Mouse (Mus musculus): ENCODE data around the gene Samd4. TPM values are rescaled to one million over a fixed set of nuclear protein-coding genes. Genes with fewer than 3 reads are reported as not detected.

Gene Samd4
- total and polyA plus RNA-seq, 2 experiments = 1.6 TPM

- Histone ChIP-seq H3K9ac (ENCODE audit: low read depth, low read length) (no peak overlapping the region), H3K4me3 (ENCODE audit: insufficient read depth, low read depth, low read length) (no peak overlapping the region), H3K4me1 (ENCODE audit: control insufficient read depth, insufficient read depth, low read length) (peaks cover 2% of the 10 kb centered on the region), H3K27ac (replicated peaks; ENCODE audit: insufficient read depth, low read depth, low read length) (no peak overlapping the region), H3K27me3 (ENCODE audit: control insufficient read depth, insufficient read depth, low read length) (no peaks in the 10 kb centered on the region), H3K79me2 (ENCODE audit: control insufficient read depth, insufficient read depth, low read length) (no peaks in the 10 kb centered on the region), H3K36me3 (ENCODE audit: control insufficient read depth, insufficient read depth, low read length) (no peaks in the 10 kb centered on the region)
- TF ChIP-seq POLR2A (IDR thresholded peaks at IDR 0.05; ENCODE audit: extremely low read depth, insufficient read depth, low read length) (no peak), CTCF (IDR thresholded peaks at IDR 0.05; ENCODE audit: low read depth, low read length) (no peak)
- DNase-seq (ENCODE audit: extremely low read depth, low read depth, low spot score) = no peak
- WGBS = 88% methylated on average over 18 of the region's 18 CpGs
These were observed 128.8 kb downstream of the Samd4 start for GRCm38 (mm10) chr14:47011171-47012139.

GRCm38 (mm10) chr14:47015618-47016017 is 133.0 kb downstream of the Samd4 start:
- no peaks in the 10 kb centered on the region for H3K36me3 ChIP-seq (ENCODE audit: control insufficient read depth, insufficient read depth, low read length)
- DNase-seq (ENCODE audit: extremely low read depth, low read depth, low spot score) = no peak
- H3K27ac ChIP-seq (replicated peaks; ENCODE audit: insufficient read depth, low read depth, low read length) = no peak overlapping the region
- H3K4me1 ChIP-seq (ENCODE audit: control insufficient read depth, insufficient read depth, low read length) = peaks cover 2% of the 10 kb centered on the region
- H3K79me2 ChIP-seq (ENCODE audit: control insufficient read depth, insufficient read depth, low read length) = no peaks in the 10 kb centered on the region
- no peak overlapping the region for H3K4me3 ChIP-seq (ENCODE audit: insufficient read depth, low read depth, low read length)
- TF ChIP-seq CTCF (IDR thresholded peaks at IDR 0.05; ENCODE audit: low read depth, low read length) (no peak), POLR2A (IDR thresholded peaks at IDR 0.05; ENCODE audit: extremely low read depth, insufficient read depth, low read length) (no peak)
- WGBS = 82% methylated on average over 3 of the region's 3 CpGs
- no peaks in the 10 kb centered on the region for H3K27me3 ChIP-seq (ENCODE audit: control insufficient read depth, insufficient read depth, low read length)
- H3K9ac ChIP-seq (ENCODE audit: low read depth, low read length) = no peak overlapping the region

- WGBS = 90% methylated on average over 3 of the region's 3 CpGs
- H3K27ac ChIP-seq (replicated peaks; ENCODE audit: insufficient read depth, low read depth, low read length) = no peak overlapping the region
- peaks cover 2% of the 10 kb centered on the region for H3K4me1 ChIP-seq (ENCODE audit: control insufficient read depth, insufficient read depth, low read length)
- no peak for DNase-seq (ENCODE audit: extremely low read depth, low read depth, low spot score)
- H3K4me3 ChIP-seq (ENCODE audit: insufficient read depth, low read depth, low read length) = no peak overlapping the region
- no peaks in the 10 kb centered on the region for H3K79me2 ChIP-seq (ENCODE audit: control insufficient read depth, insufficient read depth, low read length)
- no peak overlapping the region for H3K9ac ChIP-seq (ENCODE audit: low read depth, low read length)
- H3K36me3 ChIP-seq (ENCODE audit: control insufficient read depth, insufficient read depth, low read length) = no peaks in the 10 kb centered on the region
- no peak for TF ChIP-seq POLR2A (IDR thresholded peaks at IDR 0.05; ENCODE audit: extremely low read depth, insufficient read depth, low read length)
- TF ChIP-seq CTCF (IDR thresholded peaks at IDR 0.05; ENCODE audit: low read depth, low read length) = no peak
- H3K27me3 ChIP-seq (ENCODE audit: control insufficient read depth, insufficient read depth, low read length) = no peaks in the 10 kb centered on the region
These were observed 135.0 kb downstream of the Samd4 start for GRCm38 (mm10) chr14:47017658-47018057.

GRCm38 (mm10) chr14:47020886-47021285 is 138.2 kb downstream of the Samd4 start:
- Histone ChIP-seq H3K4me1 (ENCODE audit: control insufficient read depth, insufficient read depth, low read length) (peaks cover 2% of the 10 kb centered on the region), H3K79me2 (ENCODE audit: control insufficient read depth, insufficient read depth, low read length) (no peaks in the 10 kb centered on the region), H3K36me3 (ENCODE audit: control insufficient read depth, insufficient read depth, low read length) (no peaks in the 10 kb centered on the region), H3K27me3 (ENCODE audit: control insufficient read depth, insufficient read depth, low read length) (no peaks in the 10 kb centered on the region), H3K9ac (ENCODE audit: low read depth, low read length) (no peak overlapping the region), H3K4me3 (ENCODE audit: insufficient read depth, low read depth, low read length) (no peak overlapping the region), H3K27ac (replicated peaks; ENCODE audit: insufficient read depth, low read depth, low read length) (no peak overlapping the region)
- TF ChIP-seq POLR2A (IDR thresholded peaks at IDR 0.05; ENCODE audit: extremely low read depth, insufficient read depth, low read length) = no peak
- TF ChIP-seq CTCF (IDR thresholded peaks at IDR 0.05; ENCODE audit: low read depth, low read length) = no peak
- DNase-seq (ENCODE audit: extremely low read depth, low read depth, low spot score) = no peak
- 69% methylated on average over 10 of the region's 10 CpGs for WGBS

- Histone ChIP-seq H3K4me1 (ENCODE audit: control insufficient read depth, insufficient read depth, low read length) (no peaks in the 10 kb centered on the region), H3K79me2 (ENCODE audit: control insufficient read depth, insufficient read depth, low read length) (no peaks in the 10 kb centered on the region), H3K27me3 (ENCODE audit: control insufficient read depth, insufficient read depth, low read length) (no peaks in the 10 kb centered on the region), H3K4me3 (ENCODE audit: insufficient read depth, low read depth, low read length) (no peak overlapping the region), H3K27ac (replicated peaks; ENCODE audit: insufficient read depth, low read depth, low read length) (no peak overlapping the region), H3K36me3 (ENCODE audit: control insufficient read depth, insufficient read depth, low read length) (no peaks in the 10 kb centered on the region), H3K9ac (ENCODE audit: low read depth, low read length) (no peak overlapping the region)
- 87% methylated on average over 9 of the region's 9 CpGs for WGBS
- TF ChIP-seq POLR2A (IDR thresholded peaks at IDR 0.05; ENCODE audit: extremely low read depth, insufficient read depth, low read length) (no peak), CTCF (IDR thresholded peaks at IDR 0.05; ENCODE audit: low read depth, low read length) (no peak)
- no peak for DNase-seq (ENCODE audit: extremely low read depth, low read depth, low spot score)
These were observed 140.9 kb downstream of the Samd4 start for GRCm38 (mm10) chr14:47023529-47023928.
